Mouse (Mus musculus) activated CD4-positive, CD25-positive, alpha-beta regulatory T cell, adult 4 months (primary cell): ENCODE results near the gene Krtap5-4. TPM values are rescaled to one million over a fixed set of nuclear protein-coding genes. Genes with fewer than 3 reads are reported as not detected.
A peak's percentile ranks its signal among the peaks of the same experiment; 100 is the strongest.
"Not testable (repeated sequence)": the region's sequence is repeated elsewhere in the genome, so short reads cannot be mapped to it uniquely, and the experiment has no call there.

ENCODE experiments used
- ATAC-seq: one replicate; pipeline ENCODE4 v1.8.0; 2017
- polyA plus RNA-seq, 2 experiments: library from polyadenylated mRNA; unstranded; fragments of 100-300 nt; shearing (Covaris generic); gene quantifications; one replicate each; pipeline ENCODE4 v1.2.1; 2017

The Krtap5-4 gene
- polyA plus RNA-seq, result not detected

- no peak for ATAC-seq
Observed at GRCm38 (mm10) chr7:142303249-142303648, at the start of gene Krtap5-4. Gene Krtap5-4 (plus strand): TSS chr7:142303549.

DNA sequence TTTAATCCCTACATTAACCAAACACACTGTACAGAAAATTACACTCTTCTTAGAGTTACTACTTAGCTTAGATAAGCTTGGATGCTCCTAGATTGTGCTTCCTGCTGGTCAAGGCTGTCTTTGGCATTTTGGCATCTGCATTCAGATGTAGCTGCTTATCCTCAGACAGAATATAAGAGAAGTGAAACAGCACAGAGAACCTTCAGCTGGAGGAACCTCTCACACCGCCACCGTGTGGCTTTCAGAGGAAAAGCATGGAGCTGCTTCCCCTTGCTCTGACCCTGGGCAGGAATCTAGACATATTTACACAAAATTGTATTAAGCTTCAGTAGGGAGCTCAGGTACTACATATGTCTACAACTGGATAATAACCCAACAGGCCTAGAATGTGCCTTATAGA, 47.8 kb upstream of the Krtap5-4 start:
- ATAC-seq, result no peak

- ATAC-seq, result not testable (repeated sequence)
Observed at GRCm38 (mm10) chr7:142258254-142258653, 45.1 kb upstream of the Krtap5-4 start, which contains the start of gene Gm2431. Gene Gm2431 (minus strand): TSS chr7:142258354.

DNA sequence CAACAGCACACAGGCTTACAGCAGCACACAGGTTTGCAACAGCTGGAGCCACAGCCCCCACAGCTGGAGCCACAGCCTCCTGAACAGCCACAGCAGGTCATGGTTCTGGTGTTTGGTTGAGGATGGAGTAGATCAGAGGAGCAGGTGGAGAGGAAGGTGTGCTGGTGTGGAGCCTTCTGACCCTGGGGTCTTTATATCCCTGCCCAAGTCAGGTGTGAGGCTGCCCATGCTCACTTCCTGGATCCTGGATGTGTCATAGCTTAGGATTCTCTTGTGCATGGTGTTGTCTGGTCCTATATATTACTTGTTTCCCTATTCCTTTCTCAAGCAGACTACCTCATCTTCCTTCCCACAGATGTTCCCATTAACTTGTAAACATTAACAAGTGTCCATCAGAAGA, 29.1 kb upstream of the Krtap5-4 start, which contains the start of gene Gm4559:
Gm4559 (minus strand) TSS at position 101 of the 400 bp plus-strand sequence.
- not testable (repeated sequence) for ATAC-seq

DNA sequence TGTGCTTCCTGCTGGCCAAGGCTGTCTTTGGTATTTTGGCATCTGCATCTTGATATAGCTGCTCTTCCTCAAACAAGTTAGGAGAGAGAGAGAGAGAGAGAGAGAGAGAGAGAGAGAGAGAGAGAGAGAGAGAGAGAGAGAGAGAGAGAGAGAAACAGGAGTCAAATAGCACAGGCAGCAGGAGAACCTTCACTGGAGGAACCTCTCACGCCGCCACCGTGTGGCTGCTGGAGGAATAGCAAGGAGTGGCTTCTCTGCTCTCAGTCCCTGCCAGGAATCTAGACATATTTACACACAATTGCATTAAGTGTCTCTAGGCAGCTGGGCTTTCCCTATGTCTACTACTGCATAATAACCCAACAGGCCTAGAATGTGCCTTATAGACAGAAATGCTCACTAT, 25.2 kb upstream of the Krtap5-4 start:
- ATAC-seq, result not testable (repeated sequence)

- not testable (repeated sequence) for ATAC-seq
Observed at GRCm38 (mm10) chr7:142279291-142279690, 24.1 kb upstream of the Krtap5-4 start.

DNA sequence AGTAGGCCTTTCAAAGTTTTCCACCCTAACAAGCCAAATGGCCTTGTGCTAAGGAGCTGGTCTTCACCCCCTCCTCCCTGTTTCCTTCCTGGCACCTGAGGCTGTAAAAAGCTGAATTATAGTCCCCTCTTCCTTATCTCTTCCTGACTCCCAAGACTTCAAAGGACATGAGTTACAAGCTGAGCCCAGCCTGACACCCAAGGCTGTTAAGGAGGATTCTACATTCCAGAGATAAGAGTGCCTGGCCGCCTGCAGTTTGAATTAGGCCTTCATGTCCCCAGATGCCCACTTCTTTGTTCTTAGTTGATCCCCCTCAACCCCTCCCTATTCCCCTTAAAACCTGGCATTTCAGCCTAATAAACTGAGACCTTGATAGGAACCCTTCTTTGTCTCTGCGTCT, 20.5 kb upstream of the Krtap5-4 start:
- ATAC-seq, result not testable (repeated sequence)

DNA sequence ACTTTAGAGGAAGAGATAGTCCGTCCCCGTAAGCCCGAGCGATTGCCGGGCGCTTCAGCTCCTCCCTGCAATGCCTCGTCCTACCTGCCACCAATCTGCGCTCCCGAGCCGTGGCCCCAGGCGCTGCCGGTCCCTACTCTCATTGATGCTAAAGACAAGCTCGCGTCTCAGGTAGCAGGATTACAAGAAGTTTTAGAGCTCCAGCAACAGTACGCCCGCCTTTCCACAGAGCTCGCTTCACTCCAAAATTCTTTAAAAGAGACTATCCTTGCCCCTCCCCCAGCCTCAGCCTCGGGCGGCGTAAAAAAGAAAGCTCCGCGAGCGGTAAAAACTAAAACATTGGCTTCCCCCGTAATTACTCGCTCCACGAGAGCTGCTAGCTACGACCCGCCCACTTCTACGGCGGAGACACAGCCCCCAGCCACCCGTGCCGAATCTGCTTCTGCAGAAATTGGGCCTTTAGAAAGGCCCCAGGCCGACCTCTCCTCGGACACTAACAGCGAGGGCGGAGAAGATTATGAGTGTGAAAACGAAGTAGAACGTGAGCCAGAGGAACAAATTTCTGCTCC, 19.2 kb upstream of the Krtap5-4 start:
- peak; percentile 74 for ATAC-seq

GRCm38 (mm10) chr7:142284615-142285080, 18.7 kb upstream of the Krtap5-4 start:
- ATAC-seq, result peak; percentile 58

- ATAC-seq, result no peak
Observed at GRCm38 (mm10) chr7:142285130-142285835, 18.1 kb upstream of the Krtap5-4 start.

- ATAC-seq, result not testable (repeated sequence)
Observed at GRCm38 (mm10) chr7:142285910-142286612, 17.3 kb upstream of the Krtap5-4 start.

DNA sequence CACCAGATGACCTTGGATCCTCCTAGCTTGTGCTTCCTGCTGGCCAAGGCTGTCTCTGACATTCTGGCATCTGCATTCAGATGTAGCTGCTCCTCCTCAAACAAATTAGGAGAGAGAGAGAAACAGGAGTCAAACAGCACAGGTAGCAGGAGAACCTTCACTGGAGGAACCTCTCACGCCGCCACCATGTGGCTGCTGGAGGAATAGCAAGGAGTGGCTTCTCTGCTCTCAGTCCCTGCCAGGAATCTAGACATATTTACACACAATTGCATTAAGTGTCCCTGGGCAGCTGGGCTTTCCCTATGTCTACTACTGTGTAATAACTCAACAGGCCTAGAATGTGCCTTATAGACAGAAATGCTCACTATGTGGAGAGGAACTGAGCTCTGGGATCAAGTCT, 9.5 kb upstream of the Krtap5-4 start:
- ATAC-seq, result peak; percentile 49

GRCm38 (mm10) chr7:142295418-142295817, 7.9 kb upstream of the Krtap5-4 start:
- no peak for ATAC-seq

- ATAC-seq, result not testable (repeated sequence)
Observed at GRCm38 (mm10) chr7:142296108-142296507, 7.2 kb upstream of the Krtap5-4 start.

GRCm38 (mm10) chr7:142297018-142297417, 6.3 kb upstream of the Krtap5-4 start, which contains the start of gene Krtap5-1:
Gene Krtap5-1 (minus strand): TSS chr7:142297118.
- ATAC-seq, result not testable (repeated sequence)

GRCm38 (mm10) chr7:142303929-142304328, 580 bp downstream of the Krtap5-4 start:
- ATAC-seq, result not testable (repeated sequence)

- ATAC-seq, result no peak
Observed at GRCm38 (mm10) chr7:142314600-142315285, 11.4 kb downstream of the Krtap5-4 start.

GRCm38 (mm10) chr7:142316558-142316957, 13.2 kb downstream of the Krtap5-4 start:
- ATAC-seq, result no peak

DNA sequence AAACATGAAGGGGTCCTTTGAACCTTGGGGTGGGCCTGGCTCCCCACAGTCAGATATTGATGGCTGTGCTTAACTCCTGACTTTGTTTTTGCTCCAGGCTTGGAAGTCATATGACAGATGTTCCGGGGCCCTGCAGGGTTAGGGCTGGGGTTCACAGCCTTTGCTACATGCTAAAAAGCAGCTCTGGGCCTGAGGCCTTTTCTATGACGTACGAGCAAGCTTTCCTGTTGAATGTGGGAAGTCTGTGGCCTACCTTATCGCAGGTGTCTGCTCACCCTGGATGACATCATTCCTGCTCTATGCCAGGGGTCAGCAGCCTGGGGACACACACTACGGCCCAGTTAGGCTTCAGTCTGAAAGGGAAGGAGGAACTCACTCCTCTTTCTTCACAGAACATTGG, 13.9 kb downstream of the Krtap5-4 start:
- no peak for ATAC-seq

GRCm38 (mm10) chr7:142319124-142319523, 15.8 kb downstream of the Krtap5-4 start:
- ATAC-seq, result no peak

DNA sequence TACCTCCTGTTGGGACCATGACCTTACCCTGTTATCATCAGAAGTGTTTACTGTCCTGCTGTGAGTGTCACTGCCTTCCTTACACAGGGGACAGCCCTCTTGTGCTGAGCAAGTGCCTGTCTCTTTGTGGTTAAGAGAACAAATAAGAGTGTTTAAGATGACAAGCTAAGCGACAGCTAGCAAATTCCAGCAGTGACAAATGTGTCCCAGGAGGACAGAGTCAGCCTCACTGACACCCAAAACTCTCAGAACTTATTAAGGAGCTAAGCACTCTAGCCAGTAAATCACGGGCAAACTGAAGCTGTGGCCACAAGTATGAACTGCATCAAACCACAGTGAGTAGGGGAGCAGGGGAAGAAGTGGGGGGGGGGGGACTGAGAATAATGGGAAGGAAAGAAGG, 17.6 kb downstream of the Krtap5-4 start:
- no peak for ATAC-seq

- ATAC-seq, result not testable (repeated sequence)
Observed at GRCm38 (mm10) chr7:142321637-142322306, 18.4 kb downstream of the Krtap5-4 start.
